Mouse (Mus musculus) forebrain, embryonic 16.5 days (tissue): Measurements from ENCODE around the gene Rnaseh2b. TPM values are rescaled to one million over a fixed set of nuclear protein-coding genes. Genes with fewer than 3 reads are reported as not detected.

Source experiments
- ATAC-seq: fragments of 200-750 bp; cut with Nextera tagmentation; 2 replicates; pipeline ENCODE4 v1.8.0; 2017; ENCODE audit warnings: mild to moderate bottlenecking, moderate library complexity
- H3K27ac ChIP-seq: fragments of 300-500 bp; sonication (generic); 2 replicates; pipeline ENCODE4 v1.5.1; 2014; ENCODE audit warnings: low read length, control low read depth
- H3K27me3 ChIP-seq: fragments of 300-500 bp; sonication (generic); replicated peaks from 2 replicates; pipeline ENCODE4 v1.6.1; 2014; ENCODE audit warnings: low read length; ENCODE audit not compliant: control insufficient read depth, insufficient read depth
- H3K36me3 ChIP-seq: fragments of 300-500 bp; sonication (generic); 2 replicates; pipeline ENCODE4 v1.6.1; 2014; ENCODE audit not compliant: control insufficient read depth, insufficient read depth
- H3K4me1 ChIP-seq: fragments of 300-500 bp; sonication (generic); replicated peaks from 2 replicates; pipeline ENCODE4 v1.6.1; 2014; ENCODE audit warnings: low read length; ENCODE audit not compliant: control insufficient read depth, insufficient read depth
- H3K4me2 ChIP-seq: fragments of 300-500 bp; sonication (generic); 2 replicates; pipeline ENCODE4 v1.6.1; 2014; ENCODE audit warnings: mild to moderate bottlenecking, low read length, control low read depth
- H3K4me3 ChIP-seq: fragments of 300-500 bp; sonication (generic); replicated peaks from 2 replicates; pipeline ENCODE4 v1.5.1; 2014; ENCODE audit warnings: mild to moderate bottlenecking, low read length, control low read depth
- H3K9ac ChIP-seq: fragments of 300-500 bp; sonication (generic); replicated peaks from 2 replicates; pipeline ENCODE4 v1.6.1; 2014; ENCODE audit warnings: low read depth, low read length, control low read depth
- H3K9me3 ChIP-seq: fragments of 300-500 bp; sonication (generic); 2 replicates; pipeline ENCODE4 v1.6.1; 2016; ENCODE audit warnings: low read length; ENCODE audit not compliant: control insufficient read depth
- WGBS: fragments of 180-500 bp; shearing (Covaris S2); extraction: QIAGEN DNeasy Blood & Tissue Kit; methylation state at CpG from one replicate; pipeline ENCODE4 v1.1.7; 2014; 5-methylcytosine and 5-hydroxymethylcytosine counted together
- polyA plus RNA-seq: library from polyadenylated mRNA; unstranded; fragments of >200 nt; fragmentation: Nextera tagmentation; extraction: Ambion mirVana; gene quantifications from 2 replicates; pipeline ENCODE4 v1.2.1, GENCODE M21; 2015

The Rnaseh2b gene
- polyA plus RNA-seq, 1 experiment from 2014 or later, result 47.9 TPM

DNA sequence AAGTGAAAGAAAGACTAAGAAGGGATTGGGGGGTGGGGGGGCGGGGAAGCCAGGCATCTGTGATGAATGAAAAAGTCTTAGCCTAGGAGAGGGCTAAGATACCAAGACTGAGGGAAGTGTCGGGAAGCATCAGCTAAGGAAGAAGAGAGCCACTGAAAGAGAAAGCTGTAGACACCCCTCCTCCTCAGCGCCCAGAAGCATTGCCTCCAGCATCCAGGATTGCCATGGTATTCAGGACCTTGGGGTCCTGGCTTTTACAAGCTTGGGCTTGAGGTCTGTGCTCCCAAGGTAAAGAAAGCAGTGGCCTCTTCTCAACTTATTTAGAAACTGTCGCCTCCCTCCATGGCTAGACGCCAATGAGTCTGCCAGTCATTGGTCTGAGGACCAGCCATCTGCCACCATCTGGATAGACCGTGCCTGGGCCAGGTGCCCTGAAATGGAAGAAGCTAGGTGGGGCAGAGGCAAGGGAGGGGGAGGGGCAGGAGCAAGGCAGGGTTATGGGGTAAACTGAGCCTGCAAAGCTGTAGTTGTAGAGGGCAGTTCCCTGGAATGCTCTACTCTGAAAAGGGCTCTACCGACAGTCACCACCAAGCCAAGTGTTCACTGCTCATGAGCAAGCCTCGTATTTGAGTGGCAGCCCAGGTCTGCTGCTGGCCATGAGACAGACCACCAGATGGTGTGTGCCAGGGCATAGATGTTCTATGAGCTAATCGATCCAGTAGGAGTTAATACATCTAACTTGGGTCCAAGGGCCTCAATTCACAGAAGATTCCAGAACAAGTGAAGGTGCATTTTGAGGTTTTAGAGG lies 97.5 kb downstream of the Rnaseh2b start:
- Histone ChIP-seq H3K36me3 (no peaks in the 10 kb centered on the region), H3K27ac (peak overlapping the region; percentile 76), H3K4me3 (no peak overlapping the region), H3K9ac (no peak overlapping the region), H3K4me1 (peaks cover 27% of the 10 kb centered on the region), H3K27me3 (no peaks in the 10 kb centered on the region), H3K9me3 (peaks cover 3% of the 10 kb centered on the region; the same call in 1 of the 2 replicates), H3K4me2 (peak overlapping the region; percentile 21; the same call in 1 of the 2 replicates)
- peak; percentile 63 for ATAC-seq
- 25% methylated on average over 9 of the region's 9 CpGs for WGBS

- no peak overlapping the region for H3K27ac ChIP-seq
- H3K4me3 ChIP-seq, result no peak overlapping the region
- no peaks in the 10 kb centered on the region for H3K9me3 ChIP-seq
- H3K9ac ChIP-seq, result no peak overlapping the region
- 69% methylated on average over 4 of the region's 4 CpGs for WGBS
- ATAC-seq, result no peak
- H3K27me3 ChIP-seq, result no peaks in the 10 kb centered on the region
- H3K4me1 ChIP-seq, result peaks cover 36% of the 10 kb centered on the region
- no peak overlapping the region for H3K4me2 ChIP-seq
- no peaks in the 10 kb centered on the region for H3K36me3 ChIP-seq
Measured at GRCm38 (mm10) chr14:62392754-62393153, 100.4 kb downstream of the Rnaseh2b start.

DNA sequence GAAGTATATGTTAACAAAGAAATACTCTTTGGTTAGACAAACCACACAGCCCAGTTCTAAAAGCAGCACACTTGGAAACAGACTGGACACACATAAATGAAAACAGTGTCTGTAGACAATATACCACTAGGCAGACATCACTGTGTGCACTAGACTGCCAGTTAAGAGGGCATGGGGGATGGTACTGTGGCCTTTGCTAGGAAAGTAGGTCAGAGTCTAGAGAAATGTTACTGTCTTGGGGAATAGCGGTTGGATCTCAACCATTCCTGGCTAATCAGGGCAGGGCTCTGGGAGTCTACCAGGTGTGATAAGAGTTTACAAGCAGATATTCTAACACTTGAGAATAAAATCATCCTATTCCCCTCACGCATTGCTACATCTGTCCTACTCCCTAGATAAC lies 103.0 kb downstream of the Rnaseh2b start:
- H3K27ac ChIP-seq, result no peak overlapping the region
- 89% methylated on average over 2 of the region's 2 CpGs for WGBS
- no peak overlapping the region for H3K4me2 ChIP-seq
- no peak overlapping the region for H3K9ac ChIP-seq
- no peaks in the 10 kb centered on the region for H3K36me3 ChIP-seq
- no peaks in the 10 kb centered on the region for H3K27me3 ChIP-seq
- ATAC-seq, result no peak
- H3K4me3 ChIP-seq, result no peak overlapping the region
- H3K4me1 ChIP-seq, result peaks cover 19% of the 10 kb centered on the region
- no peaks in the 10 kb centered on the region for H3K9me3 ChIP-seq

DNA sequence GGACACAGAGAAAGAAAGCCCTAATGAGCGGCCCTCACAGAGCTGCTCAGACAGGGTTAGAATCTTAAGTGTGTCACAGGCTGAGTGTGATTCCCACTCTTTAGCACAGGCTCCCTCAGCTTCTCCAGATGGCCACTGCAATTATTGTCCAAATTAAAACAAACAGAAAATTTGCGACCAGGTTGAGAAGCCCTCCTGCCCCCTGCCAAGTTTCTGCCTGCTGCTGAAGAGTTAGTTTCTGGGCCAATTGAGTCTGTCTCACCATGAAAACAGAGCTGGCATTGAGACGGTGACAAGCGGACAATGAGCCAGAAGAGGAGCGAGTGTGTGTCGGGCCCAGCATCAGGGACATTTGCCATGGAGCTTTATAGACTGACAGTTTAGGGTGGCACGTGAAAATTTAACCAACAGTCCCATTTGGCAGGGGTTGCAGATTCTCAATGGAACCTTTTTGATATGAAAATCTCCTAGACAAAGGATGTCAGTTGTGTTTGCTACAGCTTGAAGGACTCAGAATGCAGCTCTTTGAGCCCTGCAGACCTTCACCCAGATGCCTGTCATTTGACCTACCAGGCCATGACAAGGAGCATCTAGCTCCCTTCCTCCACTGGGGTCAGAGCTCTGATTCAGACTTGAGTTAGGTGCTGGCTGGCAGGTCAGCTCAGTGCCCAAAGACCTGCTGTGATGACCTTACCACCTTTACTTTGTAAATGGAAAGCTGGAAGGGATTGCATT lies 123.8 kb downstream of the Rnaseh2b start:
- Histone ChIP-seq H3K4me2 (peak overlapping the region; percentile 19; the same call in 1 of the 2 replicates), H3K36me3 (no peaks in the 10 kb centered on the region)
- peak; percentile 94 for ATAC-seq

GRCm38 (mm10) chr14:62416742-62417134 lies 124.3 kb downstream of the Rnaseh2b start:
- peak; percentile 82 for ATAC-seq
- 3% methylated on average over 1 of the region's 1 CpGs for WGBS

More for the DNA sequence above, 123.8 kb downstream of the Rnaseh2b start:
- Histone ChIP-seq H3K27ac (peak overlapping the region; percentile 96), H3K9ac (peak overlapping the region; percentile 30; the same call in 1 of the 2 replicates), H3K4me3 (no peak overlapping the region), H3K9me3 (0 out of 2 replicates have a peak, but pooled peaks cover 5% of the 10 kb centered on the region), H3K27me3 (no peaks in the 10 kb centered on the region), H3K4me1 (peaks cover 29% of the 10 kb centered on the region)
- WGBS, result 5% methylated on average over 7 of the region's 7 CpGs

DNA sequence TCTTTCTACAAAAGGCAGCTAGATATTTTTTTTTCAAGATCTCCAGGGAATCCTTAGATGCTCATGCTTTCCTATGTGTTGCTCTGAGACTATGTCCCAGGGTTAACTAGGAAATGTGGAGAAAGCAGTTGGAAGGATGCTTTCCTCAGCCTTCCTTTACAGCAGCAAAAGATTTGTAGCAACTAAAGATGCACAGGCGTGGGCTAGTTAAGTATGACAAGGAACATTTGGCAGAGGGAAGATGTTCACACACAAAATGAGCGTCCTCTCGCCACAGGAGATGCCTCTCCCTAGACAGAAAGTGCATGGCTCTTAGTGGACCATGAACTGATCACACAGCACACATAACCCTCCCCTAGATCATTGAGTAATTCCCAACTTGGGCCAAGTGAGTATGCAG lies 125.1 kb downstream of the Rnaseh2b start:
- Histone ChIP-seq H3K4me3 (no peak overlapping the region), H3K27ac (peak overlapping the region; percentile 96), H3K4me1 (peaks cover 29% of the 10 kb centered on the region), H3K36me3 (no peaks in the 10 kb centered on the region), H3K27me3 (no peaks in the 10 kb centered on the region), H3K9me3 (0 out of 2 replicates have a peak, but pooled peaks cover under 1% of the 10 kb centered on the region), H3K4me2 (no peak overlapping the region), H3K9ac (no peak overlapping the region)
- no peak for ATAC-seq
- 78% methylated on average over 3 of the region's 3 CpGs for WGBS

More at GRCm38 (mm10) chr14:62416742-62417134, 124.3 kb downstream of the Rnaseh2b start:
- H3K4me3 ChIP-seq, result no peak overlapping the region
- peak overlapping the region; percentile 19; the same call in 1 of the 2 replicates for H3K4me2 ChIP-seq
- peaks cover 29% of the 10 kb centered on the region for H3K4me1 ChIP-seq
- H3K27me3 ChIP-seq, result no peaks in the 10 kb centered on the region
- 0 out of 2 replicates have a peak overlapping the region, but pooled peaks have one; percentile 30 for H3K9ac ChIP-seq
- H3K9me3 ChIP-seq, result 0 out of 2 replicates have a peak, but pooled peaks cover 5% of the 10 kb centered on the region
- H3K27ac ChIP-seq, result peak overlapping the region; percentile 96
- H3K36me3 ChIP-seq, result no peaks in the 10 kb centered on the region

DNA sequence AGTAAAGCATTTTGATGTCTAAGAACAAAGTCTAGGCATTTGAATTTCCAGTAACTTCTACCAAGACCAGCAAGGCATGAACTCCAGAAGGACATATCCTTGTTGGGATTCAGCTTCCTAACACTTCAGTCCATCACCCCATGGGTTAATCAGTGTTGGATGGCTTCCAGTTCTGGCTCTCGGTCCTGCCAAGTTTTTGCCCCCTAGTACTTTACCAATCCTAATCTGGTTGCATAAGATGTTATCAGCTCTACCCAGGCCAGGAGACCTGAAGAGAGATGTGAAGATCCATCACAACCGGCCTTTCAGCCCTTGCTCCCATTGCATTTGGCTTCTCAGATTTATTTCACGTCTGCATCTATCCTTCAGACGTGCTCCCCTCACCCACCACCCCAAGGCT lies 129.9 kb downstream of the Rnaseh2b start:
- Histone ChIP-seq H3K4me1 (peaks cover 5% of the 10 kb centered on the region), H3K27ac (no peak overlapping the region), H3K27me3 (no peaks in the 10 kb centered on the region), H3K4me3 (no peak overlapping the region), H3K9me3 (no peaks in the 10 kb centered on the region), H3K4me2 (no peak overlapping the region), H3K9ac (no peak overlapping the region), H3K36me3 (no peaks in the 10 kb centered on the region)
- no peak for ATAC-seq
- 43% methylated on average over 4 of the region's 4 CpGs for WGBS
